Mouse (Mus musculus): ENCODE measurements around the gene Cbx3. TPM values are rescaled to one million over a fixed set of nuclear protein-coding genes. Genes with fewer than 3 reads are reported as not detected.

Gene Cbx3
- polyA plus RNA-seq, 1 experiment from 2014 or later, result 310 TPM

Other genes with a start within 250 kb of the Cbx3 start
- gene Nfe2l3, start 37.7 kb upstream of the Cbx3 start, polyA plus RNA-seq (2015; fragmentation: Nextera tagmentation; extraction: Ambion mirVana), result 4.2 and 5.9 TPM in 2 replicates
- 1,222 and 1,408 TPM in 2 replicates for gene Hnrnpa2b1, start 466 bp upstream of the Cbx3 start, polyA plus RNA-seq (2015; fragmentation: Nextera tagmentation; extraction: Ambion mirVana)
- 55.6 and 63.4 TPM in 2 replicates for gene Snx10, start 53.5 kb downstream of the Cbx3 start, polyA plus RNA-seq (2015; fragmentation: Nextera tagmentation; extraction: Ambion mirVana)